Comparison of ENCODE assay signal across 9 mouse cellular contexts in the genomic region with DNA sequence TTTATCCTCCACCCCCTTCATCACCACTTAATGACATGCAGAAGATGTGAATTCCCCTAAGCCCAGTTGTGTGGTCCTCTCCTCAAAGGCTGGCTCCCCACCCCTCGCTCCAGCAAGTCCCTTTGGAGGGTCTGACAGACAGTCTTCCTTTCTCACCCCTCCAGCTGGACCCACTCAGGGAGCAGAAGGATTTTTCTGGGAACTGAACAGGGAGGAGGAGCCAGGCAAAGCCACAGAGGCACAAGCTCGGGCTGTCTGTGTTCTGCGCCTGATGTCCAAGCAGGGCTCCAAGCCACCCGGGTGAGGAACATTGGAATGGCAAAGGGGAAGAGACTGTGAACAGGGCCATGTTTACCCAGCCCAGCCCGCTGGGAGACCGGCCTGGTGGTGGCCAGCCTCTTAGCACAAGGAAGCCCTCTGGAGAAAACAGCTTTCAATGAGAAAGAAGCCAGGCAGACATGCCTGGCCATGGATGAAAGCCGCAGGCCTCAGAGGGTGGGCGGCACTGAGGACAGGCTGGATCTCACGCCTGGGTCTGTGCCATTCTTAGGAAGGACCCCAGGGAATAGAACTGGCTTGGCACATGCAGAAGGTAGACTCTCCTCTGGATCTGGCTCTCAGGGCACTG.
DNase-seq lines count a peak whose midpoint lies in the region; ATAC-seq lines count a peak whose summit lies in the region.
"Had no signal": no experiment of that assay in that cellular context is flagged by ENCODE, and none has a peak within 500 bp of the region (broad histone marks: within the 10 kb centered on the region; RNA-seq: fewer than 3 reads in every experiment).

No protein-coding gene starts in this region.

- H3K9ac ChIP-seq in limb, embryonic 13.5 days: 0 out of 2 replicates have a peak overlapping the region, but pooled peaks have one; percentile 31
- H3K9ac ChIP-seq in stomach, embryonic 16.5 days (ENCODE audit: low read length): peak overlapping the region; percentile 48; the same call in 1 of the 2 replicates

- H3K27ac ChIP-seq in limb, embryonic 13.5 days: no peak overlapping the region
- peak overlapping the region; percentile 84 for H3K27ac ChIP-seq in stomach, embryonic 16.5 days (ENCODE audit: low read length)

- H3K9me3 ChIP-seq in limb, embryonic 13.5 days: no peaks in the 10 kb centered on the region
- no peaks in the 10 kb centered on the region for H3K9me3 ChIP-seq in stomach, embryonic 16.5 days (replicated peaks; ENCODE audit: control insufficient read depth, low read length)

- WGBS in limb, embryonic 13.5 days: 35% methylated on average over 9 of the region's 9 CpGs
- WGBS in stomach, embryonic 16.5 days: 19% methylated on average over 9 of the region's 9 CpGs

- H3K27me3 ChIP-seq in limb, embryonic 13.5 days: peaks cover 15% of the 10 kb centered on the region
- H3K27me3 ChIP-seq in stomach, embryonic 16.5 days (ENCODE audit: control insufficient read depth, insufficient read depth, low read length): no peaks in the 10 kb centered on the region

- peak; percentile 52 to 65 for DNase-seq in cerebellum, postnatal 10 days
- DNase-seq in cerebellum, postnatal 25 days: no peak
- peak; percentile 45 for DNase-seq in testis, postnatal 10 days (ENCODE audit: low spot score)
- no peak for DNase-seq in testis, postnatal 14 days (ENCODE audit: low spot score)
- no peak for DNase-seq in layer of hippocampus, postnatal 25 days (ENCODE audit: extremely low spot score in 1 of 2, low spot score in 1 of 2)
- DNase-seq in thymus, postnatal 4 days: no peak

- ATAC-seq in limb, embryonic 13.5 days (ENCODE audit: low FRiP score, low read depth): no peak
- peak; percentile 84 for ATAC-seq in stomach, embryonic 16.5 days (ENCODE audit: insufficient read depth, low FRiP score)

- H3K36me3 ChIP-seq in limb, embryonic 13.5 days: no peaks in the 10 kb centered on the region
- no peaks in the 10 kb centered on the region for H3K36me3 ChIP-seq in stomach, embryonic 16.5 days (ENCODE audit: control insufficient read depth, insufficient read depth, low read length)

- no peak overlapping the region for H3K4me2 ChIP-seq in limb, embryonic 13.5 days (replicated peaks)
- no peak overlapping the region; the same call in 1 of the 2 replicates for H3K4me2 ChIP-seq in stomach, embryonic 16.5 days (ENCODE audit: low read depth, low read length)

- no peak overlapping the region for H3K4me3 ChIP-seq in limb, embryonic 13.5 days
- H3K4me3 ChIP-seq in stomach, embryonic 16.5 days (replicated peaks; ENCODE audit: low read length): no peak overlapping the region
- H3K4me3 ChIP-seq: myocyte had no signal

- peaks cover 8% of the 10 kb centered on the region for H3K4me1 ChIP-seq in limb, embryonic 13.5 days
- peaks cover 8% of the 10 kb centered on the region; the same call in 1 of the 2 replicates for H3K4me1 ChIP-seq in stomach, embryonic 16.5 days (ENCODE audit: control insufficient read depth, insufficient read depth, low read length)

Comparison
In these comparisons a context has a peak if more than half of its experiments do, and no peak if none do; other contexts are left out.
1. DNase-seq: peak in cerebellum, postnatal 10 days (2 of 2) and testis, postnatal 10 days (single experiment); none in cerebellum, postnatal 25 days (0 of 2), testis, postnatal 14 days (single experiment), layer of hippocampus, postnatal 25 days (0 of 2) and thymus, postnatal 4 days (single experiment).